Mouse (Mus musculus) layer of hippocampus, adult 9-10 months (tissue): ENCODE results near the gene Plekha4.
"Not testable (repeated sequence)": the region's sequence is repeated elsewhere in the genome, so short reads cannot be mapped to it uniquely, and the experiment has no call there.

Experiments used
- DNase-seq: peaks from one replicate; pipeline ENCODE4 v3.0.0; 2022; ENCODE audit warnings: low spot score

Gene Plekha4

GRCm38 (mm10) chr7:45525809-45526473 lies at the start of gene Plekha4, which contains the start of gene Ppp1r15a:
Gene Plekha4 (plus strand): TSS chr7:45526330.
Gene Ppp1r15a (minus strand): TSS chr7:45526268.
- DNase-seq = peak; percentile 87

GRCm38 (mm10) chr7:45476453-45476852 lies 49.7 kb upstream of the Plekha4 start:
- no peak for DNase-seq

- DNase-seq = no peak
Measured at GRCm38 (mm10) chr7:45477003-45477402, 49.1 kb upstream of the Plekha4 start.

- no peak for DNase-seq
Measured at GRCm38 (mm10) chr7:45478774-45479173, 47.4 kb upstream of the Plekha4 start.

- not testable (repeated sequence) for DNase-seq
Measured at GRCm38 (mm10) chr7:45480310-45480709, 45.8 kb upstream of the Plekha4 start.

- no peak for DNase-seq
Measured at GRCm38 (mm10) chr7:45481374-45481927, 44.7 kb upstream of the Plekha4 start, which contains the start of gene Tulp2. Gene Tulp2 (plus strand): TSS chr7:45481877.

GRCm38 (mm10) chr7:45482166-45482565 lies 44.0 kb upstream of the Plekha4 start:
- DNase-seq = no peak

GRCm38 (mm10) chr7:45484985-45485384 lies 41.1 kb upstream of the Plekha4 start:
- not testable (repeated sequence) for DNase-seq

- DNase-seq = no peak
Measured at GRCm38 (mm10) chr7:45486158-45486557, 40.0 kb upstream of the Plekha4 start.

GRCm38 (mm10) chr7:45486761-45487415 lies 39.2 kb upstream of the Plekha4 start, which contains the start of gene Gm45808:
Gene Gm45808 (minus strand): TSS chr7:45486811.
- no peak for DNase-seq

- no peak for DNase-seq
Measured at GRCm38 (mm10) chr7:45487861-45488292, 38.3 kb upstream of the Plekha4 start.

- DNase-seq = no peak
Measured at GRCm38 (mm10) chr7:45488293-45489204, 37.6 kb upstream of the Plekha4 start, which contains the start of gene Dhdh. Gene Dhdh (minus strand): TSS chr7:45488805.

GRCm38 (mm10) chr7:45489578-45489977 lies 36.6 kb upstream of the Plekha4 start:
- no peak for DNase-seq

GRCm38 (mm10) chr7:45490822-45491221 lies 35.3 kb upstream of the Plekha4 start:
- DNase-seq = no peak

GRCm38 (mm10) chr7:45491264-45491663 lies 34.9 kb upstream of the Plekha4 start:
- DNase-seq = no peak

GRCm38 (mm10) chr7:45492225-45492844 lies 33.8 kb upstream of the Plekha4 start:
- no peak for DNase-seq

GRCm38 (mm10) chr7:45492951-45493350 lies 33.2 kb upstream of the Plekha4 start:
- DNase-seq = no peak

- DNase-seq = no peak
Measured at GRCm38 (mm10) chr7:45494548-45494947, 31.6 kb upstream of the Plekha4 start.

GRCm38 (mm10) chr7:45498427-45498826 lies 27.7 kb upstream of the Plekha4 start:
- DNase-seq = no peak

GRCm38 (mm10) chr7:45507583-45507982 lies 18.5 kb upstream of the Plekha4 start:
- DNase-seq = no peak

- no peak for DNase-seq
Measured at GRCm38 (mm10) chr7:45508561-45508960, 17.6 kb upstream of the Plekha4 start.
